Mouse (Mus musculus): ENCODE results near the gene Pfn4. TPM values are rescaled to one million over a fixed set of nuclear protein-coding genes. Genes with fewer than 3 reads are reported as not detected.
A peak's percentile ranks its signal among the peaks of the same experiment; 100 is the strongest.
"Not testable (repeated sequence)": the region's sequence is repeated elsewhere in the genome, so short reads cannot be mapped to it uniquely, and the experiment has no call there.

Pfn4 gene
- polyA plus RNA-seq, 1 experiment from 2014 or later: 0.96 TPM

- WGBS: 60% methylated on average over 4 of the region's 4 CpGs
- no peaks in the 10 kb centered on the region for H3K36me3 ChIP-seq (ENCODE audit: control insufficient read depth, insufficient read depth, low read length)
- no peak overlapping the region for H3K4me2 ChIP-seq (replicated peaks; ENCODE audit: low read depth)
- H3K9me3 ChIP-seq (ENCODE audit: control insufficient read depth, low read length): no peaks in the 10 kb centered on the region
- H3K4me1 ChIP-seq (replicated peaks; ENCODE audit: control insufficient read depth, insufficient read depth): no peaks in the 10 kb centered on the region
- H3K27ac ChIP-seq (replicated peaks): no peak overlapping the region
- no peak overlapping the region for H3K4me3 ChIP-seq (ENCODE audit: low read depth, low read length)
- no peak for TF ChIP-seq CTCF (IDR thresholded peaks at IDR 0.05; ENCODE audit: low read depth)
- TF ChIP-seq EP300 (optimal IDR thresholded peaks at IDR 0.05): no peak
- H3K27me3 ChIP-seq (ENCODE audit: control insufficient read depth, insufficient read depth, low read length): no peaks in the 10 kb centered on the region
- no peak overlapping the region for H3K9ac ChIP-seq (ENCODE audit: low read length)
- no peak for ATAC-seq (ENCODE audit: low FRiP score, low TSS enrichment)
- no peak for DNase-seq (ENCODE audit: low spot score)
Observed at GRCm38 (mm10) chr12:4732332-4732731, 36.5 kb upstream of the Pfn4 start.

DNA sequence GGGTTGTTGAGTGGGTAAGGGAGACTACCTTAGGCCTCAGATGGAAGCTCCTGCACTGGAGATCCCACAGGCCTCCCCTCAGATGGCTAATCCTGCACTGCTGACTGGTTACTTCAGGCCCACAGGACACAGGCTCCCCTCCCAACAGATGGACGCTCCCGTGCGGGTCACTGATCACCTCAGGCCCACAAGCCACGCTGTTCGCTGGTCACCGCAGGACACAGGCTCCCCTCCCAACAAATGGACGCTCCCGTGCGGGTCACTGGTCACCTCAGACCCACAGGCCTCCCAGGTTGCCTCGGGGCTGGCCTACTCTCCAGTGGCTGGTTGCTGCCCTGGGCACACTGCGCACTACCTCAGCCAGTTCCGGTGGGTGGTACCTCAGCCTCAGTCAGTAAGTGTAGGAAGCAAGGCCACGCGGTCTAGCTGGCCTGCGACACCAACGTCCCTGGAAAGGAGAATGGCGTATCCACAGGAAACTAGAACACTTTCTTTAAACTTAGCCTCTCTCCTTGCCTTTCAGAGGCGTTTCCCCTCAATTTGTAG is 30.7 kb upstream of the Pfn4 start, which contains the start of gene Fam228a:
Gene Fam228a (minus strand): TSS at position 400 of the 546 bp plus-strand sequence.
- Histone ChIP-seq H3K27me3 (ENCODE audit: control insufficient read depth, insufficient read depth, low read length) (no peaks in the 10 kb centered on the region), H3K4me3 (ENCODE audit: low read depth, low read length) (no peak within 1 kb of the TSS), H3K9ac (ENCODE audit: low read length) (no peak within 1 kb of the TSS), H3K27ac (replicated peaks) (no peak within 1 kb of the TSS), H3K4me2 (replicated peaks; ENCODE audit: low read depth) (no peak within 1 kb of the TSS), H3K9me3 (ENCODE audit: control insufficient read depth, low read length) (no peaks in the 10 kb centered on the region), H3K4me1 (replicated peaks; ENCODE audit: control insufficient read depth, insufficient read depth) (no peaks in the 10 kb centered on the region), H3K36me3 (ENCODE audit: control insufficient read depth, insufficient read depth, low read length) (no peaks in the 10 kb centered on the region)
- TF ChIP-seq EP300 (optimal IDR thresholded peaks at IDR 0.05) (no peak), CTCF (IDR thresholded peaks at IDR 0.05; ENCODE audit: low read depth) (no peak)
- WGBS: 92% methylated on average over 18 of the region's 18 CpGs
- ATAC-seq (ENCODE audit: low FRiP score, low TSS enrichment) (no peak), DNase-seq (ENCODE audit: low spot score) (no peak)

DNA sequence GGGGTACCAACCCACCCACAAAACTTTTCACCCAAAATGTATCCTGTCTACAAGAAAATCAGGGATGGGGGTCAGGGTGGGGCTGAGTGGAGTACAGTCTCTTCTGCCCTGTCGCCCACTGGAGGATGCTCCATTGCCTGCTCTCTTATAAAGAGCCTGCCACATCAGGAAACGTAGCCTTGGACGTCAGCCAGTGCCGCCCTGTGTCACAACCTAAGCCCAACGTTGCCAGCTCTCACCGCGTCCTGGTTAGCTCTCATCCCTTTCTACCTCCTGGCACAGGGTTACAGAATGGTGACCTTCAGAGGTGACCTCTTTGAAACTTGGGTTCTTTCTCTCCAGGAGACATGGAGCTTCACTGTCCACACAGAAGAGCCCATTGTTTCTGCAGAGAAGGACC is 28.0 kb upstream of the Pfn4 start:
- ATAC-seq (ENCODE audit: low FRiP score, low TSS enrichment) (no peak), DNase-seq (ENCODE audit: low spot score) (no peak)
- no peak for TF ChIP-seq CTCF (IDR thresholded peaks at IDR 0.05; ENCODE audit: low read depth)
- TF ChIP-seq EP300 (optimal IDR thresholded peaks at IDR 0.05): no peak
- Histone ChIP-seq H3K4me3 (ENCODE audit: low read depth, low read length) (no peak overlapping the region), H3K27ac (replicated peaks) (no peak overlapping the region), H3K4me2 (replicated peaks; ENCODE audit: low read depth) (no peak overlapping the region), H3K9ac (ENCODE audit: low read length) (no peak overlapping the region), H3K27me3 (ENCODE audit: control insufficient read depth, insufficient read depth, low read length) (no peaks in the 10 kb centered on the region), H3K4me1 (replicated peaks; ENCODE audit: control insufficient read depth, insufficient read depth) (no peaks in the 10 kb centered on the region), H3K36me3 (ENCODE audit: control insufficient read depth, insufficient read depth, low read length) (no peaks in the 10 kb centered on the region), H3K9me3 (ENCODE audit: control insufficient read depth, low read length) (no peaks in the 10 kb centered on the region)
- WGBS: 75% methylated on average over 7 of the region's 7 CpGs

DNA sequence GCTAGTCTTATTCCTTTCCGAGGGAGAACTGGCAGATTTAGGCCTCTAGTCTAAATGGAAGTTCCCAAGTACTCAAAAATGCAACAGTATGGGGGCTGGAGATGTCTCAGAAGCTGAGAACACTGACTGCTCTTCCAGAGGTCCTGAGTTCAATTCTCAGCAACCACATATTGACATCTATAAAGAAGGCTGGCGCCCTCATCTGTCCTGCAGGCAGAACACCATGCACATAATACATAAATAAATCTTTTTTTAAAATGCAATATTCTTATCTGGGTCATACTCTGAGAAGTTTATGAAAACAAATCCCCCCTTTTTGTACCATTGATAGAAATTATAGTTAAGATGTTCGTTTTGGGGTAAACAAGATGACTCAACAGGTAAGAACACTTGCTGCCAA is 26.6 kb upstream of the Pfn4 start:
- ATAC-seq (ENCODE audit: low FRiP score, low TSS enrichment): no peak
- Histone ChIP-seq H3K36me3 (ENCODE audit: control insufficient read depth, insufficient read depth, low read length) (no peaks in the 10 kb centered on the region), H3K4me3 (ENCODE audit: low read depth, low read length) (no peak overlapping the region), H3K9ac (ENCODE audit: low read length) (no peak overlapping the region), H3K9me3 (ENCODE audit: control insufficient read depth, low read length) (no peaks in the 10 kb centered on the region), H3K27ac (replicated peaks) (no peak overlapping the region), H3K4me2 (replicated peaks; ENCODE audit: low read depth) (no peak overlapping the region), H3K4me1 (replicated peaks; ENCODE audit: control insufficient read depth, insufficient read depth) (no peaks in the 10 kb centered on the region), H3K27me3 (ENCODE audit: control insufficient read depth, insufficient read depth, low read length) (no peaks in the 10 kb centered on the region)
- TF ChIP-seq EP300 (optimal IDR thresholded peaks at IDR 0.05) (no peak), CTCF (IDR thresholded peaks at IDR 0.05; ENCODE audit: low read depth) (peak; percentile 33; the same call in 1 of the 2 replicates)
- WGBS: 88% methylated on average over 3 of the region's 3 CpGs
- no peak for DNase-seq (ENCODE audit: low spot score)

DNA sequence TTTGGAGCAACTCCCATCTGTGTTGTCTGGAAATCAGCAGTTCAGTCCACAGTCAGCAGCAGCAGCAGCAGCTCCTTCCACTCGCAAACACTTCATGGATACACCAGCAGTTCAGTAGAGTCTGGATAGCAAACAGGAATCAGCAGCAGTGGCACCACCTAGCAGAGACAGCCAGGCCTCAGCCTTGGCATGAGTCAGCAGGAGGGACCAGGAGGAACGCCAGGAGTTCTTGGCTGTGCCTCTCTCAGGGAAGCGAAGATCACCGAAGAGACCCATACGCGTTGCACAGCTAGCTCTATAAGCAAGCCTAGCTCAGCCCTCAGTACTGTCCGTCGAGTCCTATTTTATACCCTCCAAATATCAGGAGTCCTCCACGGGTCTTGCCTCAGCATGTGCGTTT is 24.3 kb upstream of the Pfn4 start:
- DNase-seq (ENCODE audit: low spot score) (no peak), ATAC-seq (ENCODE audit: low FRiP score, low TSS enrichment) (no peak)
- no peak overlapping the region for H3K9ac ChIP-seq (ENCODE audit: low read length)
- no peak overlapping the region for H3K27ac ChIP-seq (replicated peaks)
- 82% methylated on average over 10 of the region's 10 CpGs for WGBS
- H3K4me2 ChIP-seq (replicated peaks; ENCODE audit: low read depth): no peak overlapping the region
- no peaks in the 10 kb centered on the region for H3K36me3 ChIP-seq (ENCODE audit: control insufficient read depth, insufficient read depth, low read length)
- H3K4me1 ChIP-seq (replicated peaks; ENCODE audit: control insufficient read depth, insufficient read depth): no peaks in the 10 kb centered on the region
- TF ChIP-seq EP300 (optimal IDR thresholded peaks at IDR 0.05) (no peak), CTCF (IDR thresholded peaks at IDR 0.05; ENCODE audit: low read depth) (no peak)
- H3K4me3 ChIP-seq (ENCODE audit: low read depth, low read length): no peak overlapping the region
- no peaks in the 10 kb centered on the region for H3K9me3 ChIP-seq (ENCODE audit: control insufficient read depth, low read length)
- no peaks in the 10 kb centered on the region for H3K27me3 ChIP-seq (ENCODE audit: control insufficient read depth, insufficient read depth, low read length)

GRCm38 (mm10) chr12:4754451-4754850 is 14.4 kb upstream of the Pfn4 start:
- H3K27ac ChIP-seq (replicated peaks); ATAC-seq (ENCODE audit: low FRiP score, low TSS enrichment): not testable (repeated sequence)

More at GRCm38 (mm10) chr12:4754451-4754850, 14.4 kb upstream of the Pfn4 start:
- H3K9ac ChIP-seq (ENCODE audit: low read length); H3K27me3 ChIP-seq (ENCODE audit: control insufficient read depth, insufficient read depth, low read length); DNase-seq (ENCODE audit: low spot score); H3K36me3 ChIP-seq (ENCODE audit: control insufficient read depth, insufficient read depth, low read length); H3K4me1 ChIP-seq (replicated peaks; ENCODE audit: control insufficient read depth, insufficient read depth); H3K4me3 ChIP-seq (ENCODE audit: low read depth, low read length); H3K4me2 ChIP-seq (replicated peaks; ENCODE audit: low read depth); H3K9me3 ChIP-seq (ENCODE audit: control insufficient read depth, low read length): not testable (repeated sequence)
- WGBS: 91% methylated on average over 4 of the region's 4 CpGs

Data from stomach, postnatal 0 days (tissue).